Mouse (Mus musculus): Measurements from ENCODE around the gene Smarcd3.

Smarcd3 gene

GRCm38 (mm10) chr5:24622386-24623040 lies 1.7 kb downstream of the Smarcd3 start:
- no peak for DNase-seq (ENCODE audit: low read depth in 2 of 2, low spot score in 2 of 2)

- DNase-seq (ENCODE audit: low read depth in 2 of 2, low spot score in 2 of 2) = no peak
Observed at GRCm38 (mm10) chr5:24620626-24621025, 3.6 kb downstream of the Smarcd3 start.

- no peak for DNase-seq (ENCODE audit: low read depth in 2 of 2, low spot score in 2 of 2)
Observed at GRCm38 (mm10) chr5:24620116-24620515, 4.1 kb downstream of the Smarcd3 start.

- no peak for DNase-seq (ENCODE audit: low read depth in 2 of 2, low spot score in 2 of 2)
Observed at GRCm38 (mm10) chr5:24618921-24619320, 5.3 kb downstream of the Smarcd3 start.

- no peak for DNase-seq (ENCODE audit: low read depth in 2 of 2, low spot score in 2 of 2)
Observed at GRCm38 (mm10) chr5:24615097-24615496, 9.1 kb downstream of the Smarcd3 start.

- no peak for DNase-seq (ENCODE audit: low read depth in 2 of 2, low spot score in 2 of 2)
Observed at GRCm38 (mm10) chr5:24612302-24612649, 11.9 kb downstream of the Smarcd3 start.

GRCm38 (mm10) chr5:24611366-24612301 lies 12.6 kb downstream of the Smarcd3 start:
- DNase-seq (ENCODE audit: low read depth in 2 of 2, low spot score in 2 of 2) = no peak

- no peak for DNase-seq (ENCODE audit: low read depth in 2 of 2, low spot score in 2 of 2)
Observed at GRCm38 (mm10) chr5:24609388-24609787, 14.8 kb downstream of the Smarcd3 start.

- no peak for DNase-seq (ENCODE audit: low read depth in 2 of 2, low spot score in 2 of 2)
Observed at GRCm38 (mm10) chr5:24605980-24606665, 18.1 kb downstream of the Smarcd3 start.

- no peak for DNase-seq (ENCODE audit: low read depth in 2 of 2, low spot score in 2 of 2)
Observed at GRCm38 (mm10) chr5:24605321-24605979, 18.8 kb downstream of the Smarcd3 start.

GRCm38 (mm10) chr5:24604656-24605100 lies 19.5 kb downstream of the Smarcd3 start:
- no peak for DNase-seq (ENCODE audit: low read depth in 2 of 2, low spot score in 2 of 2)

GRCm38 (mm10) chr5:24604080-24604655 lies 20.0 kb downstream of the Smarcd3 start:
- DNase-seq (ENCODE audit: low read depth in 2 of 2, low spot score in 2 of 2) = no peak

GRCm38 (mm10) chr5:24603431-24604010 lies 20.7 kb downstream of the Smarcd3 start:
- DNase-seq (ENCODE audit: low read depth in 2 of 2, low spot score in 2 of 2) = no peak

- DNase-seq (ENCODE audit: low read depth in 2 of 2, low spot score in 2 of 2) = no peak
Observed at GRCm38 (mm10) chr5:24602751-24603343, 21.4 kb downstream of the Smarcd3 start.

GRCm38 (mm10) chr5:24601911-24602750 lies 22.1 kb downstream of the Smarcd3 start:
- no peak for DNase-seq (ENCODE audit: low read depth in 2 of 2, low spot score in 2 of 2)

- DNase-seq (ENCODE audit: low read depth in 2 of 2, low spot score in 2 of 2) = no peak
Observed at GRCm38 (mm10) chr5:24601071-24601835, 23.0 kb downstream of the Smarcd3 start.

GRCm38 (mm10) chr5:24600236-24600635 lies 24.0 kb downstream of the Smarcd3 start:
- DNase-seq (ENCODE audit: low read depth in 2 of 2, low spot score in 2 of 2) = no peak

GRCm38 (mm10) chr5:24599137-24599536 lies 25.1 kb downstream of the Smarcd3 start:
- no peak for DNase-seq (ENCODE audit: low read depth in 2 of 2, low spot score in 2 of 2)

Measured in CD8-positive naive resting alpha-beta T cell, adult 2 months (primary cell).